Mouse (Mus musculus) ES-E14 (cell line): ENCODE data around the gene Tgfbi. TPM values are rescaled to one million over a fixed set of nuclear protein-coding genes. Genes with fewer than 3 reads are reported as not detected.

Experiments used
- DNase-seq: peaks from one replicate; pipeline ENCODE4 v3.0.0-alpha.2; 2013; ENCODE audit warnings: low read depth, low spot score
- H3K27ac ChIP-seq: 2 replicates; pipeline ENCODE4 v1.5.1; 2012; ENCODE audit warnings: low read depth, mild to moderate bottlenecking, low read length, moderate library complexity, mixed read lengths; ENCODE audit not compliant: poor library complexity, insufficient read depth, severe bottlenecking
- H3K36me3 ChIP-seq: 2 replicates; pipeline ENCODE4 v1.6.1; 2012; ENCODE audit warnings: mild to moderate bottlenecking, low read length, moderate library complexity, mixed read lengths; ENCODE audit not compliant: control insufficient read depth, poor library complexity, insufficient read depth, severe bottlenecking
- H3K4me1 ChIP-seq, 2 experiments: fragments of 150-350 bp in 1 of 2; sonication (generic) in 1 of 2; 2 replicates each; pipeline ENCODE4 v1.6.1; 2012; ENCODE audit warnings: low read length in 2 of 2, mild to moderate bottlenecking in 1 of 2, mixed read lengths in 1 of 2; ENCODE audit not compliant: control insufficient read depth in 2 of 2, insufficient read depth in 2 of 2, poor library complexity in 1 of 2
- H3K4me3 ChIP-seq, 2 experiments: fragments of 150-350 bp in 1 of 2; sonication (generic) in 1 of 2; 2 replicates each; pipeline ENCODE4 v1.5.1; 2012; ENCODE audit warnings: low read length in 2 of 2, low read depth in 1 of 2, mild to moderate bottlenecking in 1 of 2, mixed read lengths in 1 of 2; ENCODE audit not compliant: insufficient read depth in 1 of 2, poor library complexity in 1 of 2, severe bottlenecking in 1 of 2
- H3K9ac ChIP-seq: 2 replicates; pipeline ENCODE4 v1.6.1; 2012; ENCODE audit warnings: low read depth, mild to moderate bottlenecking, low read length, mixed read lengths; ENCODE audit not compliant: poor library complexity, insufficient read depth, severe bottlenecking
- H3K9me3 ChIP-seq: fragments of 150-350 bp; sonication (generic); 2 replicates; pipeline ENCODE4 v1.6.1; 2012; ENCODE audit warnings: low read depth, mild to moderate bottlenecking, low read length; ENCODE audit not compliant: control insufficient read depth, insufficient read depth
- CHD2 ChIP-seq: IDR thresholded peaks from 2 replicates; pipeline ENCODE4 v1.6.1; 2014; ENCODE audit warnings: mild to moderate bottlenecking, low read depth, low read length, inconsistent platforms
- HCFC1 ChIP-seq: IDR thresholded peaks from 2 replicates; pipeline ENCODE4 v1.6.1; 2012; ENCODE audit warnings: low read length, inconsistent platforms, borderline replicate concordance; ENCODE audit not compliant: insufficient read depth
- MAFK ChIP-seq: IDR thresholded peaks from 2 replicates; pipeline ENCODE4 v1.6.1; 2014; ENCODE audit warnings: mild to moderate bottlenecking, low read depth, low read length, inconsistent platforms; ENCODE audit not compliant: insufficient read depth
- ZC3H11A ChIP-seq: IDR thresholded peaks from 2 replicates; pipeline ENCODE4 v1.6.1; 2012; ENCODE audit warnings: low read depth, mild to moderate bottlenecking, inconsistent platforms, low read length, borderline replicate concordance
- ZNF384 ChIP-seq: IDR thresholded peaks from 2 replicates; pipeline ENCODE4 v1.6.1; 2012; ENCODE audit warnings: low read depth, low read length, inconsistent platforms
- in situ Hi-C, 2 experiments: fragments of 600-800 bp; cut with MboI; formaldehyde crosslinking; loops; one replicate each; pipeline ENCODE4 v1.15.1; 2025; ENCODE audit warnings: low sequenced_read_pairs in 2 of 2, inconsistent platforms in 1 of 2; ENCODE audit not compliant: unreplicated experiment in 2 of 2
- total RNA-seq: library from RNA; depleted of rRNA; stranded (reverse); fragments of 300-350 nt; gene quantifications from 2 replicates; pipeline ENCODE4 v1.2.3, GENCODE M21; 2012

The Tgfbi gene
- total RNA-seq, 1 experiment, result 37.4 TPM

GRCm38 (mm10) chr13:56607846-56608245 lies 1.5 kb upstream of the Tgfbi start:
- DNase-seq, result no peak
- H3K4me3 ChIP-seq, result no peak overlapping the region
- peaks cover 12 to 13% of the 10 kb centered on the region in 2 experiments for H3K4me1 ChIP-seq
- in situ Hi-C loops, result no loop called here
- no peaks in the 10 kb centered on the region for H3K36me3 ChIP-seq
- no peak overlapping the region for H3K27ac ChIP-seq
- no peak overlapping the region for H3K9ac ChIP-seq
- H3K9me3 ChIP-seq, result no peaks in the 10 kb centered on the region
- TF ChIP-seq CHD2 (no peak), MAFK (no peak), ZC3H11A (no peak), ZNF384 (no peak), HCFC1 (no peak)

- no peak for TF ChIP-seq ZNF384
- TF ChIP-seq MAFK, result no peak
- no peak for TF ChIP-seq CHD2
- Histone ChIP-seq H3K36me3 (no peaks in the 10 kb centered on the region), H3K4me3 (no peak overlapping the region), H3K9me3 (no peaks in the 10 kb centered on the region), H3K4me1 (peaks cover 13 to 21% of the 10 kb centered on the region in 2 experiments), H3K9ac (no peak overlapping the region), H3K27ac (no peak overlapping the region)
- no peak for DNase-seq
- in situ Hi-C loops, result no loop called here
These were observed 1.8 kb downstream of the Tgfbi start for GRCm38 (mm10) chr13:56611129-56611528.

DNA sequence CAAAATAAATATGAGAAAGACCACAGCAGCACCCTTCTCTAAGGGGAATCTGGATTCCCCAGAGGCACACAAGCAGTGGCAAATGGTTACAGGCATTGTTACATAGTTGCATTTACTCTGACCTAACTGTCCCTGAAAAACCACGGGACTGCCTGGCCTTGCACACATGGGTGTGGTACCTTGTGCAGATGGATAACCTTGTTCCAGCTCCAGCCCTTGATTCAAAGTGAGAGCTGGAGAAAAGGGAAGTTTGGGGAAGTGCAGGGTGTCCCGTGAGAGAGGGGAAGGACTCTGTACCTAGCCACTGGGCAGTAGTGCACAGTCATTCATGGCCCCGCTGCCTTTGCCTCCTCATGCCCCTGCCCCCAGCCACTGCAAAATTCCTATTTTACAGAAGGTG lies 2.4 kb downstream of the Tgfbi start:
- peaks cover 13 to 23% of the 10 kb centered on the region in 2 experiments for H3K4me1 ChIP-seq
- H3K27ac ChIP-seq, result no peak overlapping the region
- H3K9me3 ChIP-seq, result no peaks in the 10 kb centered on the region
- in situ Hi-C loops, result no loop called here
- H3K9ac ChIP-seq, result no peak overlapping the region
- TF ChIP-seq MAFK (no peak), ZC3H11A (no peak), ZNF384 (no peak), CHD2 (no peak), HCFC1 (no peak)
- no peak for DNase-seq
- 0 out of 4 replicates have a peak overlapping the region, but pooled peaks of 1 of the 2 experiments have one; percentile 5 for H3K4me3 ChIP-seq
- no peaks in the 10 kb centered on the region for H3K36me3 ChIP-seq

GRCm38 (mm10) chr13:56612331-56612730 lies 3.0 kb downstream of the Tgfbi start:
- H3K4me3 ChIP-seq, result no peak overlapping the region
- H3K4me1 ChIP-seq, result peaks cover 13 to 24% of the 10 kb centered on the region in 2 experiments
- DNase-seq, result no peak

GRCm38 (mm10) chr13:56613366-56613998 lies 4.2 kb downstream of the Tgfbi start:
- Histone ChIP-seq H3K4me3 (no peak overlapping the region), H3K27ac (no peak overlapping the region), H3K9ac (no peak overlapping the region), H3K9me3 (no peaks in the 10 kb centered on the region), H3K36me3 (no peaks in the 10 kb centered on the region), H3K4me1 (peaks cover 13 to 24% of the 10 kb centered on the region in 2 experiments)
- DNase-seq, result no peak
- TF ChIP-seq MAFK (no peak), ZC3H11A (no peak), HCFC1 (no peak), ZNF384 (no peak), CHD2 (no peak)
- in situ Hi-C loops, result no loop called here

More at GRCm38 (mm10) chr13:56612331-56612730, 3.0 kb downstream of the Tgfbi start:
- Histone ChIP-seq H3K9ac (no peak overlapping the region), H3K9me3 (no peaks in the 10 kb centered on the region), H3K27ac (no peak overlapping the region), H3K36me3 (no peaks in the 10 kb centered on the region)
- TF ChIP-seq MAFK (no peak), CHD2 (no peak), HCFC1 (no peak), ZNF384 (no peak), ZC3H11A (no peak)
- in situ Hi-C loops, result no loop called here
